Mouse (Mus musculus) megakaryocyte, embryonic 14.5 days (primary cell): Measurements from ENCODE around the gene Cul4a. TPM values are rescaled to one million over a fixed set of nuclear protein-coding genes. Genes with fewer than 3 reads are reported as not detected.

Source experiments
- H3K27me3 ChIP-seq: replicated peaks from 2 replicates; pipeline ENCODE3; 2012; ENCODE audit warnings: inconsistent platforms
- H3K36me3 ChIP-seq: replicated peaks from 2 replicates; pipeline ENCODE3; 2012; ENCODE audit warnings: low read length, inconsistent platforms, mixed read lengths
- H3K4me1 ChIP-seq: 2 replicates; pipeline ENCODE4 v1.6.1; 2012; ENCODE audit warnings: inconsistent platforms
- H3K4me3 ChIP-seq: replicated peaks from 2 replicates; pipeline ENCODE3; 2012; ENCODE audit warnings: moderate library complexity, mild to moderate bottlenecking, inconsistent platforms
- H3K9me3 ChIP-seq: 2 replicates; pipeline ENCODE4 v1.6.1; 2012; ENCODE audit warnings: inconsistent platforms
- FLI1 ChIP-seq: IDR thresholded peaks from 2 replicates; pipeline ENCODE4 v1.6.1; 2012; ENCODE audit warnings: low read length, inconsistent platforms, mixed read lengths
- GATA1 ChIP-seq: IDR thresholded peaks from 3 replicates; pipeline ENCODE4 v1.6.1; 2012; ENCODE audit warnings: mixed read lengths, low read length, inconsistent platforms, borderline replicate concordance
- polyA plus RNA-seq: library from polyadenylated mRNA; stranded (reverse); fragments of >175 nt; gene quantifications from 2 replicates; pipeline ENCODE4 v1.2.3, GENCODE M21; 2012; ENCODE audit warnings: low replicate concordance; ENCODE audit not compliant: insufficient read depth

The Cul4a gene
- polyA plus RNA-seq, 1 experiment: 5.8 TPM

- Histone ChIP-seq H3K4me1 (no peaks in the 10 kb centered on the region), H3K4me3 (no peak overlapping the region), H3K27me3 (no peaks in the 10 kb centered on the region), H3K36me3 (peaks cover 98% of the 10 kb centered on the region), H3K9me3 (no peaks in the 10 kb centered on the region)
- no peak for TF ChIP-seq FLI1
- TF ChIP-seq GATA1: no peak
Measured at GRCm38 (mm10) chr8:13139641-13140182, 34.3 kb downstream of the Cul4a start.

- H3K27me3 ChIP-seq: no peaks in the 10 kb centered on the region
- no peak overlapping the region for H3K4me3 ChIP-seq
- no peak for TF ChIP-seq GATA1
- TF ChIP-seq FLI1: no peak
- no peaks in the 10 kb centered on the region for H3K4me1 ChIP-seq
- H3K36me3 ChIP-seq: peaks cover 98% of the 10 kb centered on the region
- H3K9me3 ChIP-seq: no peaks in the 10 kb centered on the region
Measured at GRCm38 (mm10) chr8:13141681-13142080, 36.3 kb downstream of the Cul4a start.

GRCm38 (mm10) chr8:13148476-13148875 is 43.1 kb downstream of the Cul4a start:
- Histone ChIP-seq H3K36me3 (peaks cover 78% of the 10 kb centered on the region), H3K4me1 (peaks cover 17% of the 10 kb centered on the region), H3K9me3 (no peaks in the 10 kb centered on the region), H3K4me3 (no peak overlapping the region), H3K27me3 (no peaks in the 10 kb centered on the region)
- no peak for TF ChIP-seq FLI1
- no peak for TF ChIP-seq GATA1

- Histone ChIP-seq H3K27me3 (no peaks in the 10 kb centered on the region), H3K36me3 (peaks cover 79% of the 10 kb centered on the region), H3K4me3 (no peak overlapping the region), H3K4me1 (peaks cover 20% of the 10 kb centered on the region), H3K9me3 (no peaks in the 10 kb centered on the region)
- TF ChIP-seq FLI1: no peak
Measured at GRCm38 (mm10) chr8:13149287-13149686, 43.9 kb downstream of the Cul4a start.

- peaks cover 22% of the 10 kb centered on the region for H3K4me1 ChIP-seq
- no peaks in the 10 kb centered on the region for H3K27me3 ChIP-seq
- H3K4me3 ChIP-seq: no peak overlapping the region
- H3K9me3 ChIP-seq: no peaks in the 10 kb centered on the region
- peaks cover 78% of the 10 kb centered on the region for H3K36me3 ChIP-seq
- TF ChIP-seq GATA1 (no peak), FLI1 (no peak)
Measured at GRCm38 (mm10) chr8:13149866-13150265, 44.4 kb downstream of the Cul4a start.

- Histone ChIP-seq H3K27me3 (no peaks in the 10 kb centered on the region), H3K4me1 (peaks cover 31% of the 10 kb centered on the region), H3K4me3 (peak overlapping the region; percentile 40), H3K36me3 (peaks cover 68% of the 10 kb centered on the region), H3K9me3 (no peaks in the 10 kb centered on the region)
- TF ChIP-seq FLI1 (no peak), GATA1 (no peak)
Measured at GRCm38 (mm10) chr8:13150929-13151328, 45.5 kb downstream of the Cul4a start.

GRCm38 (mm10) chr8:13154099-13154498 is 48.7 kb downstream of the Cul4a start:
- no peak for TF ChIP-seq GATA1
- TF ChIP-seq FLI1: no peak
- Histone ChIP-seq H3K4me3 (no peak overlapping the region), H3K27me3 (no peaks in the 10 kb centered on the region), H3K9me3 (no peaks in the 10 kb centered on the region), H3K4me1 (peaks cover 60% of the 10 kb centered on the region), H3K36me3 (peaks cover 41% of the 10 kb centered on the region)

GRCm38 (mm10) chr8:13155358-13155757 is 49.9 kb downstream of the Cul4a start:
- H3K4me3 ChIP-seq: peak overlapping the region; percentile 54
- no peaks in the 10 kb centered on the region for H3K27me3 ChIP-seq
- H3K4me1 ChIP-seq: peaks cover 68% of the 10 kb centered on the region
- H3K36me3 ChIP-seq: peaks cover 30% of the 10 kb centered on the region
- TF ChIP-seq FLI1: no peak
- TF ChIP-seq GATA1: no peak
- no peaks in the 10 kb centered on the region for H3K9me3 ChIP-seq

- Histone ChIP-seq H3K9me3 (no peaks in the 10 kb centered on the region), H3K27me3 (no peaks in the 10 kb centered on the region), H3K4me1 (peaks cover 71% of the 10 kb centered on the region), H3K4me3 (no peak overlapping the region), H3K36me3 (peaks cover 25% of the 10 kb centered on the region)
- no peak for TF ChIP-seq FLI1
- no peak for TF ChIP-seq GATA1
Measured at GRCm38 (mm10) chr8:13156327-13157097, 51.1 kb downstream of the Cul4a start.

- H3K27me3 ChIP-seq: no peaks in the 10 kb centered on the region
- no peak for TF ChIP-seq GATA1
- H3K4me3 ChIP-seq: peak within 1 kb of the TSS; percentile 98
- H3K9me3 ChIP-seq: no peaks in the 10 kb centered on the region
- H3K36me3 ChIP-seq: peaks cover 17% of the 10 kb centered on the region
- peaks cover 82% of the 10 kb centered on the region for H3K4me1 ChIP-seq
Measured at GRCm38 (mm10) chr8:13158718-13159376, 53.4 kb downstream of the Cul4a start, which contains the start of gene Lamp1. Gene Lamp1, plus strand, starts transcription at chr8:13159161.
